Comparison of ENCODE assay signal across 9 mouse cellular contexts in genomic region chr9:107312811-107313584, GRCm38 (mm10). TPM values are rescaled to one million over a fixed set of nuclear protein-coding genes. Genes with fewer than 3 reads are reported as not detected.
DNase-seq lines count a peak whose midpoint lies in the region; ATAC-seq lines count a peak whose summit lies in the region.
"Had no signal": no experiment of that assay in that cellular context is flagged by ENCODE, and none has a peak within 500 bp of the region (broad histone marks: within the 10 kb centered on the region; RNA-seq: fewer than 3 reads in every experiment).

No protein-coding gene starts in this region.

- intact Hi-C loops in gastrocnemius, postnatal 36 days (cut with DNase I): no loop called here

- H3K4me3 ChIP-seq in midbrain, embryonic 11.5 days (ENCODE audit: low read depth, low read length): no peak overlapping the region
- no peak overlapping the region for H3K4me3 ChIP-seq in midbrain, embryonic 13.5 days (replicated peaks)
- H3K4me3 ChIP-seq: midbrain, embryonic 12.5 days had no signal

- H3K9me3 ChIP-seq in midbrain, embryonic 11.5 days (ENCODE audit: control insufficient read depth, low read length): no peaks in the 10 kb centered on the region
- H3K9me3 ChIP-seq in midbrain, embryonic 13.5 days: no peaks in the 10 kb centered on the region
- H3K9me3 ChIP-seq: midbrain, embryonic 12.5 days had no signal

- ATAC-seq in midbrain, embryonic 11.5 days (ENCODE audit: low FRiP score): no peak
- ATAC-seq in midbrain, embryonic 13.5 days: no peak
- peak; percentile 90 for ATAC-seq in erythroid progenitor cell, adult 5-6 weeks (replicated peaks; ENCODE audit: low FRiP score, poor library complexity, severe bottlenecking)
- peak; percentile 69 for ATAC-seq in monocyte, adult 5-6 weeks (replicated peaks; ENCODE audit: insufficient number of reproducible peaks, low FRiP score, low TSS enrichment, poor library complexity, severe bottlenecking)

- H3K27me3 ChIP-seq in midbrain, embryonic 11.5 days (ENCODE audit: control insufficient read depth, insufficient read depth, low read length): no peaks in the 10 kb centered on the region
- no peaks in the 10 kb centered on the region for H3K27me3 ChIP-seq in midbrain, embryonic 13.5 days
- H3K27me3 ChIP-seq: midbrain, embryonic 12.5 days had no signal

- peak; percentile 54 for DNase-seq in midbrain, embryonic 11.5 days (ENCODE audit: low spot score, missing footprints)
- peak; percentile 74 for DNase-seq in thymus, postnatal 25 days
- no peak for DNase-seq in yolk sac, embryonic 10.5 days (ENCODE audit: low spot score)
- DNase-seq in gastrocnemius, postnatal 36 days: no peak
- no peak for DNase-seq in frontal cortex, postnatal 36 days (ENCODE audit: low spot score in 2 of 2)

- no peak overlapping the region for H3K27ac ChIP-seq in midbrain, embryonic 11.5 days (ENCODE audit: low read depth, low read length)
- H3K27ac ChIP-seq in midbrain, embryonic 13.5 days: no peak overlapping the region
- H3K27ac ChIP-seq: midbrain, embryonic 12.5 days had no signal

- no peak overlapping the region for H3K4me2 ChIP-seq in midbrain, embryonic 11.5 days
- H3K4me2 ChIP-seq in midbrain, embryonic 13.5 days (replicated peaks): no peak overlapping the region
- H3K4me2 ChIP-seq: midbrain, embryonic 12.5 days had no signal

- no peak overlapping the region for H3K9ac ChIP-seq in midbrain, embryonic 11.5 days (ENCODE audit: low read length)
- no peak overlapping the region for H3K9ac ChIP-seq in midbrain, embryonic 13.5 days (replicated peaks)
- H3K9ac ChIP-seq: midbrain, embryonic 12.5 days had no signal

- WGBS in midbrain, embryonic 11.5 days: 72% methylated on average over 10 of the region's 10 CpGs
- WGBS in midbrain, embryonic 13.5 days: 69% methylated on average over 10 of the region's 10 CpGs

- no peaks in the 10 kb centered on the region for H3K36me3 ChIP-seq in midbrain, embryonic 11.5 days (ENCODE audit: control insufficient read depth, insufficient read depth, low read length)
- H3K36me3 ChIP-seq in midbrain, embryonic 13.5 days: no peaks in the 10 kb centered on the region
- H3K36me3 ChIP-seq: midbrain, embryonic 12.5 days had no signal

- H3K4me1 ChIP-seq in midbrain, embryonic 11.5 days (ENCODE audit: control insufficient read depth, insufficient read depth, low read length): no peaks in the 10 kb centered on the region
- H3K4me1 ChIP-seq in midbrain, embryonic 13.5 days (replicated peaks): no peaks in the 10 kb centered on the region
- H3K4me1 ChIP-seq: midbrain, embryonic 12.5 days had no signal

RNA-seq across cellular contexts. Expression of gene Cish, which starts 17.2 kb away (rescaled TPM):
- 4.0 and 4.2 TPM in 2 replicates for polyA plus RNA-seq in midbrain, embryonic 11.5 days (2014; fragmentation: Nextera tagmentation; extraction: Ambion mirVana)
- 6.3 and 6.6 TPM in 2 replicates for polyA plus RNA-seq in midbrain, embryonic 13.5 days (2015; fragmentation: Nextera tagmentation; extraction: Ambion mirVana)
- 5.9 and 23.4 TPM in 2 replicates for total RNA-seq in erythroid progenitor cell, adult 5-6 weeks (2015; ENCODE audit: low replicate concordance)
- 3.6 and 5.1 TPM in 2 replicates for total RNA-seq in erythroid progenitor cell, adult 5-6 weeks (2017; ENCODE audit: low replicate concordance)
- total RNA-seq in monocyte, adult 5-6 weeks (2017): 2.0 to 4.4 TPM (median 3.0 TPM) in 3 replicates
- total RNA-seq in gastrocnemius, postnatal 36 days (2021): 10 to 100 TPM in 1 of 2 experiments, 1 to 10 TPM in 1; 3.9 to 32.3 TPM

RNA-seq across cellular contexts. Expression of gene Mapkapk3, which starts 23.3 kb away (rescaled TPM):
- polyA plus RNA-seq in midbrain, embryonic 11.5 days (2014; fragmentation: Nextera tagmentation; extraction: Ambion mirVana): 2.5 and 2.7 TPM in 2 replicates
- 1.7 and 1.9 TPM in 2 replicates for polyA plus RNA-seq in midbrain, embryonic 13.5 days (2015; fragmentation: Nextera tagmentation; extraction: Ambion mirVana)
- total RNA-seq in erythroid progenitor cell, adult 5-6 weeks (2015; ENCODE audit: low replicate concordance): 7.6 and 17.2 TPM in 2 replicates
- 10.0 and 15.7 TPM in 2 replicates for total RNA-seq in erythroid progenitor cell, adult 5-6 weeks (2017; ENCODE audit: low replicate concordance)
- 69.0 to 81.2 TPM (median 74.8 TPM) in 3 replicates for total RNA-seq in monocyte, adult 5-6 weeks (2017)
- 10 to 100 TPM; 28.2 to 31.2 TPM for total RNA-seq in gastrocnemius, postnatal 36 days (2021)

RNA-seq across cellular contexts. Expression of gene Hemk1, which starts 25.2 kb away (rescaled TPM):
- polyA plus RNA-seq in midbrain, embryonic 11.5 days (2014; fragmentation: Nextera tagmentation; extraction: Ambion mirVana): 9.9 and 10.7 TPM in 2 replicates
- polyA plus RNA-seq in midbrain, embryonic 13.5 days (2015; fragmentation: Nextera tagmentation; extraction: Ambion mirVana): 17.5 and 18.1 TPM in 2 replicates
- total RNA-seq in erythroid progenitor cell, adult 5-6 weeks (2015; ENCODE audit: low replicate concordance): not detected in 2 replicates
- 0.15 and 3.9 TPM in 2 replicates for total RNA-seq in erythroid progenitor cell, adult 5-6 weeks (2017; ENCODE audit: low replicate concordance)
- 4.7 to 6.5 TPM (median 5.1 TPM) in 3 replicates for total RNA-seq in monocyte, adult 5-6 weeks (2017)
- total RNA-seq in gastrocnemius, postnatal 36 days (2021): 10 to 100 TPM in 1 of 2 experiments, 1 to 10 TPM in 1; 9.3 to 11.2 TPM

RNA-seq across cellular contexts. Expression of gene 6430571L13Rik, which starts 27.4 kb away (rescaled TPM):
- polyA plus RNA-seq in midbrain, embryonic 11.5 days (2014; fragmentation: Nextera tagmentation; extraction: Ambion mirVana): 2.0 and 2.3 TPM in 2 replicates
- polyA plus RNA-seq in midbrain, embryonic 13.5 days (2015; fragmentation: Nextera tagmentation; extraction: Ambion mirVana): 6.4 and 8.2 TPM in 2 replicates
- total RNA-seq in erythroid progenitor cell, adult 5-6 weeks (2015; ENCODE audit: low replicate concordance): not detected in 2 replicates
- total RNA-seq in erythroid progenitor cell, adult 5-6 weeks (2017; ENCODE audit: low replicate concordance): not detected in 2 replicates
- not detected in 3 replicates for total RNA-seq in monocyte, adult 5-6 weeks (2017)
- 10 to 100 TPM; 33.5 to 35.9 TPM for total RNA-seq in gastrocnemius, postnatal 36 days (2021)

Comparison
In these comparisons a context has a peak if more than half of its experiments do, and no peak if none do; other contexts are left out.
1. ATAC-seq: peak in erythroid progenitor cell, adult 5-6 weeks (single experiment) and monocyte, adult 5-6 weeks (single experiment); none in midbrain, embryonic 11.5 days (single experiment) and midbrain, embryonic 13.5 days (single experiment).
2. DNase-seq: peak in midbrain, embryonic 11.5 days (single experiment) and thymus, postnatal 25 days (single experiment); none in yolk sac, embryonic 10.5 days (single experiment), gastrocnemius, postnatal 36 days (0 of 2) and frontal cortex, postnatal 36 days (0 of 2).